Mouse (Mus musculus) lung, postnatal 0 days (tissue): Measurements from ENCODE around the gene Lgmn. TPM values are rescaled to one million over a fixed set of nuclear protein-coding genes. Genes with fewer than 3 reads are reported as not detected.

Experiments used
- ATAC-seq: fragments of 200-750 bp; cut with Nextera tagmentation; 2 replicates; pipeline ENCODE4 v1.8.0; 2017; ENCODE audit warnings: moderate library complexity
- DNase-seq: peaks from one replicate; pipeline ENCODE4 v3.0.0-alpha.2; 2016; ENCODE audit warnings: low spot score
- H3K27ac ChIP-seq: fragments of 300-500 bp; sonication (generic); 2 replicates; pipeline ENCODE4 v1.5.1; 2014; ENCODE audit warnings: antibody characterized with exemption, mild to moderate bottlenecking, low read length, mixed read lengths
- H3K27me3 ChIP-seq: fragments of 300-500 bp; sonication (generic); replicated peaks from 2 replicates; pipeline ENCODE4 v1.6.1; 2014; ENCODE audit warnings: low read length, mixed read lengths; ENCODE audit not compliant: insufficient read depth
- H3K36me3 ChIP-seq: fragments of 300-500 bp; sonication (generic); 2 replicates; pipeline ENCODE4 v1.6.1; 2014; ENCODE audit warnings: low read length, mixed read lengths; ENCODE audit not compliant: insufficient read depth
- H3K4me1 ChIP-seq: fragments of 300-500 bp; sonication (generic); 2 replicates; pipeline ENCODE4 v1.6.1; 2014; ENCODE audit warnings: antibody characterized with exemption, low read depth, low read length, mixed read lengths; ENCODE audit not compliant: insufficient read depth
- H3K4me2 ChIP-seq: fragments of 300-500 bp; sonication (generic); replicated peaks from 2 replicates; pipeline ENCODE4 v1.6.1; 2014; ENCODE audit warnings: low read depth, mild to moderate bottlenecking, low read length, moderate library complexity, mixed read lengths
- H3K4me3 ChIP-seq: fragments of 300-500 bp; sonication (generic); 2 replicates; pipeline ENCODE4 v1.5.1; 2014; ENCODE audit warnings: low read depth, low read length
- H3K9ac ChIP-seq: fragments of 300-500 bp; sonication (generic); replicated peaks from 2 replicates; pipeline ENCODE4 v1.6.1; 2014; ENCODE audit warnings: low read depth, mild to moderate bottlenecking
- H3K9me3 ChIP-seq: fragments of 300-500 bp; sonication (generic); 2 replicates; pipeline ENCODE4 v1.6.1; 2016; ENCODE audit warnings: low read length, mixed read lengths
- CTCF ChIP-seq: IDR thresholded peaks from 2 replicates; pipeline ENCODE4 v1.5.1; 2016; ENCODE audit warnings: antibody characterized with exemption, mild to moderate bottlenecking
- EP300 ChIP-seq: IDR thresholded peaks from 2 replicates; pipeline ENCODE4 v1.6.1; 2016; ENCODE audit warnings: antibody characterized with exemption, mild to moderate bottlenecking, control low read depth
- WGBS: fragments of 180-500 bp; shearing (Covaris S2); extraction: QIAGEN DNeasy Blood & Tissue Kit; methylation state at CpG from one replicate; pipeline ENCODE4 v1.1.7; 2014; 5-methylcytosine and 5-hydroxymethylcytosine counted together
- polyA plus RNA-seq: library from polyadenylated mRNA; unstranded; fragments of >200 nt; fragmentation: Nextera tagmentation; extraction: Ambion mirVana; gene quantifications from 2 replicates; pipeline ENCODE4 v1.2.1, GENCODE M21; 2015

Lgmn gene
- polyA plus RNA-seq, 1 experiment from 2014 or later, result 198 TPM

DNA sequence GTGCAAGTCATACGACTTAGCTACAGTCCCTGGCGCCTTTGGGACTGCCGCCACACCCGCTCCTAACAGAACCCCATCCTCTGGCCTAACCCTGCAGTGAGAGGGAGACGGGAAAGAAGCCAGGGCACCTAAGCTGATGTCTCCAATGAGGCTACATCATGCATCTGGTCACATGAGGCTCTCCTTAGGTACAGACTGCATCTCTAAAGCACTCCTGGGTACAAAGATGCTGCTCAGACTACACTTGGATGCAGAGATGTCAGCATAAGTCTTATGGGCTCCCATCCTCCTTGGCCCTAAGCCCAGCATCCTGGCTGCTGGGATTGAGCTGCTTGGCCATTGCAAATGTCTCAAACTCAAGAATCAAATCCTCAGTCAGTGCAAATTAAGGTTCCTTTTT lies 10.0 kb downstream of the Lgmn start:
- no peaks in the 10 kb centered on the region for H3K9me3 ChIP-seq
- no peak overlapping the region for H3K4me2 ChIP-seq
- no peaks in the 10 kb centered on the region for H3K27me3 ChIP-seq
- no peak for TF ChIP-seq EP300
- no peak for TF ChIP-seq CTCF
- ATAC-seq, result no peak
- H3K36me3 ChIP-seq, result no peaks in the 10 kb centered on the region
- H3K27ac ChIP-seq, result no peak overlapping the region
- no peaks in the 10 kb centered on the region for H3K4me1 ChIP-seq
- WGBS, result 90% methylated on average over 5 of the region's 5 CpGs
- no peak overlapping the region for H3K9ac ChIP-seq
- H3K4me3 ChIP-seq, result no peak overlapping the region
- DNase-seq, result no peak

- Histone ChIP-seq H3K4me3 (no peak overlapping the region), H3K27ac (no peak overlapping the region), H3K36me3 (no peaks in the 10 kb centered on the region), H3K9ac (no peak overlapping the region), H3K9me3 (no peaks in the 10 kb centered on the region), H3K4me2 (no peak overlapping the region), H3K27me3 (no peaks in the 10 kb centered on the region), H3K4me1 (no peaks in the 10 kb centered on the region)
- DNase-seq (peak; percentile 17), ATAC-seq (no peak)
- WGBS, result 88% methylated on average over 7 of the region's 7 CpGs
- no peak for TF ChIP-seq EP300
- no peak for TF ChIP-seq CTCF
These were observed 13.3 kb downstream of the Lgmn start for GRCm38 (mm10) chr12:102426285-102426684.

- TF ChIP-seq CTCF, result no peak
- TF ChIP-seq EP300, result no peak
- H3K9ac ChIP-seq, result no peak overlapping the region
- no peak overlapping the region for H3K27ac ChIP-seq
- H3K9me3 ChIP-seq, result no peaks in the 10 kb centered on the region
- no peak overlapping the region for H3K4me2 ChIP-seq
- WGBS, result 41% methylated on average over 4 of the region's 4 CpGs
- no peak for ATAC-seq
- no peaks in the 10 kb centered on the region for H3K36me3 ChIP-seq
- peaks cover 4% of the 10 kb centered on the region; the same call in 1 of the 2 replicates for H3K4me1 ChIP-seq
- no peaks in the 10 kb centered on the region for H3K27me3 ChIP-seq
- peak; percentile 21 for DNase-seq
- no peak overlapping the region for H3K4me3 ChIP-seq
These were observed 14.5 kb downstream of the Lgmn start for GRCm38 (mm10) chr12:102425048-102425578.

GRCm38 (mm10) chr12:102424456-102424855 lies 15.2 kb downstream of the Lgmn start:
- H3K4me3 ChIP-seq, result no peak overlapping the region
- 47% methylated on average over 2 of the region's 2 CpGs for WGBS
- no peaks in the 10 kb centered on the region for H3K27me3 ChIP-seq
- DNase-seq (no peak), ATAC-seq (no peak)
- no peaks in the 10 kb centered on the region for H3K36me3 ChIP-seq
- no peak overlapping the region for H3K4me2 ChIP-seq
- H3K9ac ChIP-seq, result no peak overlapping the region
- no peak for TF ChIP-seq EP300
- TF ChIP-seq CTCF, result no peak
- H3K4me1 ChIP-seq, result peaks cover 11% of the 10 kb centered on the region; the same call in 1 of the 2 replicates
- H3K27ac ChIP-seq, result no peak overlapping the region
- no peaks in the 10 kb centered on the region for H3K9me3 ChIP-seq

- Histone ChIP-seq H3K27me3 (no peaks in the 10 kb centered on the region), H3K9ac (no peak overlapping the region), H3K4me2 (no peak overlapping the region), H3K4me3 (no peak overlapping the region), H3K27ac (no peak overlapping the region), H3K36me3 (no peaks in the 10 kb centered on the region), H3K4me1 (peaks cover 11% of the 10 kb centered on the region; the same call in 1 of the 2 replicates), H3K9me3 (no peaks in the 10 kb centered on the region)
- DNase-seq (no peak), ATAC-seq (no peak)
- TF ChIP-seq EP300 (no peak), CTCF (no peak)
- WGBS, result 83% methylated on average over 8 of the region's 8 CpGs
These were observed 16.0 kb downstream of the Lgmn start for GRCm38 (mm10) chr12:102423625-102424024.

DNA sequence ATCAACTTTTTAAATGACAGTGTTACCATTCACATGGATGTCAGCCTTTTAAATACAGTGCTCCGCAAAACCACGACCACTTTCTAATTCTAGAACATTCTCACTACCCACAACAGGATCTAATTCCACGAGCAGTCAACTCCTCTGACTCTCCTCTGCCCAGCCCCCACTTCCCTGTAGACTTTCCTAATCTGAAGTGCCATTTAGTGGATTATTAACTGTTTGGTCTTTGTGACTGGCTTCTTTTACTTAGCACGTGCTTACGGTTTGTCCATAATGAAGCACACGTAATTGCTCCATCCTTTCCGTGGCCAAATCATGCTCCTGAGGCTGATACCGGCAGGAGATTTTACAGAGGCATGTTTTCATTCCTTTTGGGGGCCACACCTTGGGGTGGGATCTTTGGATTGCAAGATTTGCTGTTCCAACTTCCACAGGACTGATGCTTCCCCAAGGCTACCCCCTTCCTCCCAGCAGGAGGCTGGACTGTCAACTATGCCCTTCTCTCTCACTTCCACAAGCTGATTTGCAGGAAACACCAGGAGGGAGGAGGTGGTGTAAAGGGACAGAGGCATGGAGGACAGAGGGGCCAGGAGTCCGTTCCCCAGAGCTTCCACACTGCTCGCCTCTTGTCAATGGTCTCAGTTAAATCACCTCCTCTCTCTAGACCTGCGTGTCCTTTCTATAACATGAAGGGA lies 16.8 kb downstream of the Lgmn start:
- H3K36me3 ChIP-seq, result no peaks in the 10 kb centered on the region
- H3K27me3 ChIP-seq, result no peaks in the 10 kb centered on the region
- 65% methylated on average over 11 of the region's 11 CpGs for WGBS
- H3K4me3 ChIP-seq, result no peak overlapping the region
- H3K4me1 ChIP-seq, result peaks cover 11% of the 10 kb centered on the region; the same call in 1 of the 2 replicates
- H3K9me3 ChIP-seq, result no peaks in the 10 kb centered on the region
- ATAC-seq (peak; percentile 63), DNase-seq (peak; percentile 79)
- H3K9ac ChIP-seq, result no peak overlapping the region
- no peak overlapping the region for H3K4me2 ChIP-seq
- TF ChIP-seq CTCF, result no peak
- no peak; the same call in 1 of the 2 replicates for TF ChIP-seq EP300
- H3K27ac ChIP-seq, result 0 out of 2 replicates have a peak overlapping the region, but pooled peaks have one; percentile 34
